Mouse (Mus musculus): ENCODE results near the gene Dennd5b. TPM values are rescaled to one million over a fixed set of nuclear protein-coding genes. Genes with fewer than 3 reads are reported as not detected.

Gene Dennd5b
- total RNA-seq, 2 experiments from 2014 or later: 67.8 to 73.1 TPM

GRCm38 (mm10) chr6:148971385-148971940 is 130.0 kb downstream of the Dennd5b start:
- DNase-seq (ENCODE audit: extremely low spot score in 1 of 2, low spot score in 2 of 2): no peak
- intact Hi-C loops (cut with DNase I): no loop called here
- TF ChIP-seq CTCF (IDR thresholded peaks at IDR 0.05): no peak
- H3K27ac ChIP-seq: no peak overlapping the region
- H3K4me3 ChIP-seq: no peak overlapping the region

- Histone ChIP-seq H3K4me3 (no peak overlapping the region), H3K27ac (no peak overlapping the region)
- no peak for TF ChIP-seq CTCF (IDR thresholded peaks at IDR 0.05)
- intact Hi-C loops (cut with DNase I): no loop called here
- no peak for DNase-seq (ENCODE audit: extremely low spot score in 1 of 2, low spot score in 2 of 2)
These were observed 140.2 kb downstream of the Dennd5b start for GRCm38 (mm10) chr6:148961285-148961684.

GRCm38 (mm10) chr6:148959540-148960238 is 141.8 kb downstream of the Dennd5b start:
- intact Hi-C loops (cut with DNase I): no loop called here
- H3K4me3 ChIP-seq: no peak overlapping the region
- H3K27ac ChIP-seq: no peak overlapping the region
- DNase-seq (ENCODE audit: extremely low spot score in 1 of 2, low spot score in 2 of 2): no peak
- TF ChIP-seq CTCF (IDR thresholded peaks at IDR 0.05): no peak

GRCm38 (mm10) chr6:148958712-148959111 is 142.8 kb downstream of the Dennd5b start:
- Histone ChIP-seq H3K27ac (no peak overlapping the region), H3K4me3 (no peak overlapping the region)
- intact Hi-C loops (cut with DNase I): no loop called here
- DNase-seq (ENCODE audit: extremely low spot score in 1 of 2, low spot score in 2 of 2): no peak
- no peak; the same call in none of the 2 replicates for TF ChIP-seq CTCF (IDR thresholded peaks at IDR 0.05)

- intact Hi-C loops (cut with DNase I): no loop called here
- Histone ChIP-seq H3K4me3 (no peak overlapping the region), H3K27ac (no peak overlapping the region)
- no peak for TF ChIP-seq CTCF (IDR thresholded peaks at IDR 0.05)
- DNase-seq (ENCODE audit: extremely low spot score in 1 of 2, low spot score in 2 of 2): no peak
These were observed 144.4 kb downstream of the Dennd5b start for GRCm38 (mm10) chr6:148957046-148957445.

GRCm38 (mm10) chr6:148955641-148956420 is 145.6 kb downstream of the Dennd5b start:
- no peak overlapping the region for H3K27ac ChIP-seq
- intact Hi-C loops (cut with DNase I): no loop called here
- no peak for TF ChIP-seq CTCF (IDR thresholded peaks at IDR 0.05)

GRCm38 (mm10) chr6:148946881-148947405 is 154.5 kb downstream of the Dennd5b start:
- H3K27ac ChIP-seq: 0 out of 2 replicates have a peak overlapping the region, but pooled peaks have one; percentile 24
- H3K4me3 ChIP-seq: peak overlapping the region; percentile 50
- intact Hi-C loops (cut with DNase I): loop anchor here (2.0 kb wide), 1 partner anchor 160 kb away; no protein-coding TSS in a partner anchor
- no peak for DNase-seq (ENCODE audit: extremely low spot score in 1 of 2, low spot score in 2 of 2)
- TF ChIP-seq CTCF (IDR thresholded peaks at IDR 0.05): no peak

More at GRCm38 (mm10) chr6:148955641-148956420, 145.6 kb downstream of the Dennd5b start:
- DNase-seq (ENCODE audit: extremely low spot score in 1 of 2, low spot score in 2 of 2): no peak
- H3K4me3 ChIP-seq: no peak overlapping the region

GRCm38 (mm10) chr6:148946409-148946742 is 155.1 kb downstream of the Dennd5b start, which contains the start of gene Sinhcaf:
Gene Sinhcaf (minus strand): TSS chr6:148946467.
- intact Hi-C loops (cut with DNase I): loop anchor here (2.0 kb wide), 1 partner anchor 160 kb away; no protein-coding TSS in a partner anchor
- peak within 1 kb of the TSS; percentile 50 for H3K4me3 ChIP-seq
- TF ChIP-seq CTCF (IDR thresholded peaks at IDR 0.05): no peak
- peak; percentile 94 to 95 for DNase-seq (ENCODE audit: extremely low spot score in 1 of 2, low spot score in 2 of 2)
- 0 out of 2 replicates have a peak within 1 kb of the TSS, but pooled peaks have one; percentile 24 for H3K27ac ChIP-seq

GRCm38 (mm10) chr6:148945509-148946408 is 155.7 kb downstream of the Dennd5b start:
- H3K27ac ChIP-seq: no peak overlapping the region

GRCm38 (mm10) chr6:148944767-148945508 is 156.5 kb downstream of the Dennd5b start:
- peak; percentile 11 to 28 for DNase-seq (ENCODE audit: extremely low spot score in 1 of 2, low spot score in 2 of 2)
- intact Hi-C loops (cut with DNase I): no loop called here
- Histone ChIP-seq H3K27ac (no peak overlapping the region), H3K4me3 (peak overlapping the region; percentile 50)
- no peak for TF ChIP-seq CTCF (IDR thresholded peaks at IDR 0.05)

More at GRCm38 (mm10) chr6:148945509-148946408, 155.7 kb downstream of the Dennd5b start:
- intact Hi-C loops (cut with DNase I): loop anchor here (2.0 kb wide), 1 partner anchor 161 kb away; no protein-coding TSS in a partner anchor
- no peak for TF ChIP-seq CTCF (IDR thresholded peaks at IDR 0.05)
- DNase-seq (ENCODE audit: extremely low spot score in 1 of 2, low spot score in 2 of 2): peak; percentile 18 to 21
- peak overlapping the region; percentile 50 for H3K4me3 ChIP-seq

All from left cerebral cortex, adult 2 months (tissue).